Mouse (Mus musculus) forebrain, embryonic 10.5 days (tissue): ENCODE measurements around the gene Prkra. TPM values are rescaled to one million over a fixed set of nuclear protein-coding genes. Genes with fewer than 3 reads are reported as not detected.
"Not testable (repeated sequence)": the region's sequence is repeated elsewhere in the genome, so short reads cannot be mapped to it uniquely, and the experiment has no call there.

ENCODE experiments used
- DNase-seq: peaks from one replicate; pipeline ENCODE4 v3.0.0-alpha.2; 2017; ENCODE audit warnings: low spot score; ENCODE audit errors: extremely low spot score
- H3K27ac ChIP-seq: fragments of 300-500 bp; sonication (generic); 2 replicates; pipeline ENCODE4 v1.5.1; 2016; ENCODE audit warnings: mild to moderate bottlenecking
- H3K27me3 ChIP-seq: fragments of 300-500 bp; sonication (generic); 2 replicates; pipeline ENCODE4 v1.6.1; 2016; ENCODE audit warnings: mild to moderate bottlenecking; ENCODE audit not compliant: poor library complexity, severe bottlenecking
- H3K36me3 ChIP-seq: fragments of 300-500 bp; sonication (generic); replicated peaks from 2 replicates; pipeline ENCODE4 v1.6.1; 2016; ENCODE audit warnings: mild to moderate bottlenecking, moderate library complexity
- H3K4me1 ChIP-seq: fragments of 300-500 bp; sonication (generic); 2 replicates; pipeline ENCODE4 v1.6.1; 2016
- H3K4me3 ChIP-seq: fragments of 300-500 bp; sonication (generic); 2 replicates; pipeline ENCODE4 v1.5.1; 2016; ENCODE audit warnings: mild to moderate bottlenecking, moderate library complexity
- H3K9me3 ChIP-seq: fragments of 300-500 bp; sonication (generic); 2 replicates; pipeline ENCODE4 v1.6.1; 2016; ENCODE audit warnings: mild to moderate bottlenecking, moderate library complexity
- WGBS: fragments of 180-500 bp; shearing (Covaris S2); methylation state at CpG from one replicate; pipeline ENCODE4 v1.1.7; 2016; 5-methylcytosine and 5-hydroxymethylcytosine counted together
- polyA plus RNA-seq: library from polyadenylated mRNA; unstranded; fragments of >200 nt; fragmentation: Nextera tagmentation; extraction: Ambion mirVana; gene quantifications from 2 replicates; pipeline ENCODE4 v1.2.1, GENCODE M21; 2016

Prkra gene
- polyA plus RNA-seq, 1 experiment from 2014 or later = 79.6 TPM

DNA sequence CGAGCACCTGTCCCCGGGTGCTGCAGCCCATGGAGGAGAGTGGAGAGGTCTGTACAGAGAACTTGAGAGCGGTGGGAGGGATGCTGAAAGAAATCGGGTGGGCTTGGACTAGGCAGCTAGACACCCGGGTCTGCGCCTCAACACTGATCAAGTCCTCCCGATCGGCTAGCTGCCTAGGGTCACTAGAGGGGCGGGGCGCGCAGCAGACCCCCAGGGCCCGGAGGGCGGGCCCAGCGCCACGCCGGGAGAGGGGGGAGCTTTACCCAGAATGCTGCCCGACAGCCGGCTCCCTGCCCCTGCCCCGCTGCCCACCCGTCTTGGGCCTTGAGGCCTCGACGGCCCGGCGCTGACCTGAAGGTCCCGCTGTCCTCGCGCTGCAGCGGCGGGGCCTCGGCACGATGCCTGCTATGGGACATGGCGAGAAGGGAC lies 360 bp downstream of the Prkra start:
- no peak for DNase-seq
- Histone ChIP-seq H3K4me1 (peaks cover 22% of the 10 kb centered on the region), H3K36me3 (peaks cover 24% of the 10 kb centered on the region), H3K27ac (peak overlapping the region; percentile 95), H3K9me3 (no peaks in the 10 kb centered on the region), H3K27me3 (no peaks in the 10 kb centered on the region), H3K4me3 (peak overlapping the region; percentile 77)
- WGBS = 1% methylated on average over 32 of the region's 32 CpGs

DNA sequence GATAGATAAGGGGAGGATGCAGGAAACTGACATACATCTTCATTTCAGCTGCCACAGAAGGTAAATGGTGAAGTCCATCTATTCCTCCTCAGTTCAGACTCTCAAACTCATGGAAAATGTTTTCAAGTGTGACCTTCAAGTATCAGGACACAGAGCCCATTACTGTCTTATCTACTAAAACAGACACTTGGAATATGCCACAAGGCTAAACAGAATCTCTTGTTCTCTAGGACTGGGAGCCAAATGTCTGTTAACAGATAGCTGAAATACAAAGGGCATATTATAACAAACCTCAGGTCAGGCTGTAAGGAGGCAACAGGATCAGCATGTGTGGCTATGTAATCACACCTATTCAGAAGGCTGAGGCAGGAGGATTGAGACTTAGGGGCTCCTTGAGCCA lies 4.0 kb downstream of the Prkra start:
- no peaks in the 10 kb centered on the region for H3K9me3 ChIP-seq
- H3K4me3 ChIP-seq = no peak overlapping the region
- peaks cover 19% of the 10 kb centered on the region for H3K4me1 ChIP-seq
- H3K36me3 ChIP-seq = peaks cover 61% of the 10 kb centered on the region
- H3K27me3 ChIP-seq = no peaks in the 10 kb centered on the region
- no peak overlapping the region for H3K27ac ChIP-seq
- no peak for DNase-seq

DNA sequence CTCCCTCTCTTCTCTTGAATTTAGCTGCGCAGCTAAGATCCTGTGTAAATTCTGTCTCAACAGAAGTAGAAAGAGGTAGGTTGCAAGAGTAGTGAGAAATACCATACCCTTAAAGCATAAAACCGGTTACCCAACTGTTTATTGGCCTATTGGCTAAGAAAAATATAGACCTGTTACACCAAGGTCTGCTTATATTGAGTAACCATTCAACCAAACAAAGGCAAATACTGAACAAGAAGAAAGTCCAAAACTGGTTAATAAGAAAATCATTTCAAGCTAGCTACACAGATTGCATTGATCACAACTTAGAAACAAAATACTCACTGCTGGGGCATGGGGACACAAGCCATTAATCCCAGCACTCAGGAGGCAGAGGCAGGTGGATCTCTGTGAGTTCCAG lies 8.2 kb downstream of the Prkra start:
- Histone ChIP-seq H3K36me3 (peaks cover 98% of the 10 kb centered on the region), H3K27ac (no peak overlapping the region), H3K9me3 (no peaks in the 10 kb centered on the region), H3K27me3 (no peaks in the 10 kb centered on the region), H3K4me3 (no peak overlapping the region), H3K4me1 (no peaks in the 10 kb centered on the region)
- DNase-seq = no peak
- 93% methylated on average over 2 of the region's 2 CpGs for WGBS

DNA sequence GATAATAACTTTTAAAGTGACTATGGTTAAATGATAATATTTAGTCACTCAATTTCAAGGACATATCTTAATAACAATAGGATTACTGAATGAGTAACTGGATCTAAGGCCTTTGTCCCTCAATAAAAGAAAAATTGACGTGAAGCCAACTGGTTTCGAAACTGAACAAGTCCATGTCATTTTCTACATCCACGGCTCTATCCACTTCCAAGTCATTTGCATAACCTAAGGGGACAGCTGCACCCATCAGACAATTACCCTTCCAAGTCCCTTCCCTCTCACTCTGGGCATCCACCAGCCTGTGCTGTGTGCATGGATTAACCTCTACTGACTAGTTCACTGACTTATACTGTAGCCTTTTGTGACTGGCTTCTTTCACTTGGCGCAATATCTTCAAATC lies 16.2 kb downstream of the Prkra start:
- Histone ChIP-seq H3K27me3 (no peaks in the 10 kb centered on the region), H3K27ac (no peak overlapping the region), H3K36me3 (peaks cover 98% of the 10 kb centered on the region), H3K4me3 (no peak overlapping the region), H3K4me1 (no peaks in the 10 kb centered on the region), H3K9me3 (peaks cover 5% of the 10 kb centered on the region)
- DNase-seq = no peak
- WGBS = 95% methylated on average over 4 of the region's 4 CpGs

DNA sequence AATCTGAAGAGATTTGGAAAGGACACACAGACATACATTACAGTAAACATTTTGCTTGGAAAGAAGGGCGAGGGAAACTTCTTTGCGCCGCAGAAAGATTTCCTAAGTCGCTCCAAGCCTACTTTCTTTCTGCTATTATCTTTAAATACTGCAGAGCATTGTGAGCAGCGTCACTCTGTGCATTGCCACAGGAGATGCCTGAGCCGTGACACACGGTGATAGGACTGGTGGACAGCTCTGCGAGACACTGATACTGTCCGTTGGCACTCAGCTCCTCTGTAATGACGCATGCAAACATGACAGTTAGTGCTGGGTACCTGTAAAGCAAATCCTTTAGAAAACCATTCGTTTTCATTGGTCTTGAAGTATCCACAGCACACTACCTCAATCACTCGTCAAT lies 17.5 kb downstream of the Prkra start:
- 95% methylated on average over 12 of the region's 12 CpGs for WGBS
- Histone ChIP-seq H3K9me3 (peaks cover 18% of the 10 kb centered on the region), H3K4me3 (no peak overlapping the region), H3K4me1 (no peaks in the 10 kb centered on the region), H3K36me3 (peaks cover 98% of the 10 kb centered on the region), H3K27me3 (no peaks in the 10 kb centered on the region), H3K27ac (no peak overlapping the region)
- no peak for DNase-seq

DNA sequence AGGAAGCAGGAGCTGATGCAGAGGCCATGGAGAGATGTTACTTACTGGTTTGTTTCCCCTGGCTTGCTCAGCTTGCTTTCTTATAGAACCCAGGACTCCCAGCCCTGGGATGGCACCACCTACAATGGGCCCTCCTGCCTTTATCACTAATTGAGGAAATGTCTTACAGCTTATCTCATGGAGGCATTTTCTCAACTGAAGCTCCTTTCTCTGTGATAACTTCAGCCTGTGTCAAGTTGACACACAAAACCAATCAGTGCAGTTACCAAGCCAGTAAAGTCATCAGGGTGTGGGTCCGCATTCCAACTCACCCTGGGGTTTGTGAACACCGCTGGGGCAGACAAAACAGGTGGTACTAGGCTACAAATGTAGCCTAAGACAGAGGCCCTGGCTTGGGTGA lies 25.5 kb downstream of the Prkra start:
- H3K4me3 ChIP-seq, DNase-seq, H3K4me1 ChIP-seq, H3K27ac ChIP-seq, H3K27me3 ChIP-seq: not testable (repeated sequence)
- H3K9me3 ChIP-seq = peaks cover 21% of the 10 kb centered on the region
- peaks cover 51% of the 10 kb centered on the region for H3K36me3 ChIP-seq
- 86% methylated on average over 2 of the region's 2 CpGs for WGBS

DNA sequence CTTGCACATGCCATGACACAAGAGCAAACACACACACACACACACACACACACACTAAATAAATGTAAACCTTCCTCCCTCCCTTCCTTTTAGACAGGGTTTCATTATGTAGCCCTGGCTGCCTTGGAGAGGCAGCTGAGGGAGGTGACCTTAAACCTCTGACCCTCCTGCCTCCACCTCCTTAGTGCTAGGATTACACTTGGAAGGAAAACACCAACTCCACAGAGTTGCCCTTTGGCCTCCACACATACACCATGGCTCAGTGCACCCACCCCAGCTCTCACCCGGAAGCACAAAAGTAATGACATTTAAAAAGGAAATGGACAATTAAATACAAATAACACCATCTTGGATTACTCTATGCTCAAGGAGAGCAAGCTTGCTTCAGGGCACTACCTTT lies 26.1 kb downstream of the Prkra start:
- Histone ChIP-seq H3K27me3 (no peaks in the 10 kb centered on the region), H3K4me1 (no peaks in the 10 kb centered on the region), H3K27ac (no peak overlapping the region), H3K36me3 (peaks cover 45% of the 10 kb centered on the region), H3K4me3 (no peak overlapping the region), H3K9me3 (peaks cover 17% of the 10 kb centered on the region)
- 80% methylated on average over 1 of the region's 1 CpGs for WGBS
- no peak for DNase-seq

DNA sequence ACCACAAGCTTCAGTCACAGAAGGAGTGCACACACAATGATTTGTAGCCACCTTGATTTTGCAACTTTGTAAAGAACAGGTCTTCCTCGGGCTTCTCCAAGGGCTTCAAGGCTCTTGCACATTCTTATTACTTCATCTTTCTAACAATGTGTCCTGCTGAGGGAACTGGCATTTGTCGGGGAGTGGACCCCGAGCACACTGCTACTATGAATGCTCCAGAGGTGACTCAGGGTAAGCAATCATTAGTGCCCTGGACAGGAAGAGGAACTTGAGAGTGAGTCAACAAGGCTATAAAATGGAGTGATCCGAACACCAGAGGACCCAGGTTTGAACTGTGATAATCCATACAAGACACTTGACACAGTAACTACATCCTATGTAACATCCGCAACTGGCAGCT lies 27.6 kb downstream of the Prkra start:
- Histone ChIP-seq H3K36me3 (peaks cover 29% of the 10 kb centered on the region), H3K4me1 (no peaks in the 10 kb centered on the region), H3K27me3 (no peaks in the 10 kb centered on the region), H3K27ac (no peak overlapping the region), H3K9me3 (peaks cover 2% of the 10 kb centered on the region), H3K4me3 (no peak overlapping the region)
- no peak for DNase-seq
- 94% methylated on average over 5 of the region's 5 CpGs for WGBS

DNA sequence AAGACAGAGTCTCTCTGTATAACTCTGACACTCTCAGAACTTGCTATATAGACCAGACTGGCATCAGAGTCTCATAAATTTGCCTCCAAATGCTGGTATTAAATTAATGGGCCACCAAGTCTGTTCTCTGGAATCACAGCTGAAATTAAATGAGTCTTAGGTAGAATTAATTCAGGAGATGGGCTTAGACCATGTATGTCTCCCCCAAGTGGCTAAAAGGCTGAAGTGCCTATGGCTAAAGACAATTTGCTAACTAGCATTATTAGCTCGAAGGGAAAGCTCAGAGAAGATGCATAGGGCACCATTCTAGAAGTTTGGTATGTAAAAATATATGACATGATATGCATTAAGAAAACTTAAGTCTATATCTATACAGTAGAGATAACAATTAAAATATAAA lies 29.7 kb downstream of the Prkra start:
- H3K4me1 ChIP-seq = no peaks in the 10 kb centered on the region
- DNase-seq = no peak
- WGBS = 59% methylated on average over 1 of the region's 1 CpGs
- no peaks in the 10 kb centered on the region for H3K27me3 ChIP-seq
- no peak overlapping the region for H3K27ac ChIP-seq
- H3K9me3 ChIP-seq = no peaks in the 10 kb centered on the region
- H3K4me3 ChIP-seq = no peak overlapping the region
- H3K36me3 ChIP-seq = peaks cover 8% of the 10 kb centered on the region

DNA sequence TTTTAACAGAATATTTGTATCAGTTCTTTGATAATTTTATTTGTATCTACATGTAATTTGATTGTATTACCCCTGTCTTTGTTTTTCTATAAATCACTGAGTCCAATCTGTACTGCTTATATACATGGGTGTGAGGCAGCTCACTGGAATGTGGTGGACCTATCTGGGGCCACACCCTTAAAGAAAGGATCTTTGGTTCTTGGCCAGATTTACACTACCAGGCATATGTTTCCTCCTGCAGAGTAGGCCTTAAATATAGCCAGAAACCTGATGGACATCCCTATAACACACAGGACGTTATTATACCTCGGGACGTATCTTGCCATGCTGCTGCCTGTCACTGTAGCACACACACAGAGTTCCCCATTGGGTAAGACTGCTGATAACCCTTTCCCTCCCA lies 35.8 kb downstream of the Prkra start:
- Histone ChIP-seq H3K27ac (no peak overlapping the region), H3K4me1 (no peaks in the 10 kb centered on the region), H3K4me3 (no peak overlapping the region), H3K27me3 (no peaks in the 10 kb centered on the region), H3K36me3 (no peaks in the 10 kb centered on the region), H3K9me3 (no peaks in the 10 kb centered on the region)
- DNase-seq = no peak
- WGBS = 95% methylated on average over 3 of the region's 3 CpGs

DNA sequence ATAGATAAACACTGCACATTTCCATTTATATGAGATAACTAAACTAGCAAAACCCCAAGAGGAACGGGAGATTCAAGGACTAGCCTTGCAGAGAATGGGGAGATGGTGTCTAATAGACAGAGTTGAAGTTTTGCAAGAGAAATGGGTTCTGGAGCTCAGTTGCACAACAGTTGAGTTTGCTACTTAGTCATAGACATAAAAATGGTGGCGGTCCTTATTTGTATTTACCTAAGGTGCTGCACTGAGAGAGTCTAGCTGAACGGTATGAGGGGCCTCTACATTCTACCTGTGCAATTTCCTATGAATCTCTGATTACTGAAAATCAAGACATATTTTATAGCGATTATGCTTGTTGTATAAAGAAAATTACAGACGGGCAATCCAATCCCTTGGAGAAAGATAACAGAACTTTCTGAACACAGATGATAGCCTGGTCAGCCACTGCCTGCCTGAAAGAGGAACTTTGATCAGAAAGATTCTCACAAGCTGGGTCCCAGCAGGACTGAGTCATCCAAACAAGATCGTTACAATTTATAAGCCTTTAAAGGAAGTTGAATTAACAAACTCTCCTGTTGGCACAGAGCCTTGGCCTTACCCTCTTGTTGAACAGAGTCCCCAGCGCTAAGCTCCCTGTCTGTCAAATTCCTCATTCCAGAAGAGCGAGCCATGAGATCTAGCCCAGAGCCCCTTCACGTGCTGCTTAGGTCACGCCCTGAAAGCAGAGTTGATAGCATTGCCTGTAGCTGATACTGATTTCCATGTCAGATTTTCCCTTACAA lies 37.3 kb downstream of the Prkra start:
- no peak overlapping the region for H3K27ac ChIP-seq
- no peaks in the 10 kb centered on the region for H3K9me3 ChIP-seq
- no peaks in the 10 kb centered on the region for H3K27me3 ChIP-seq
- no peaks in the 10 kb centered on the region for H3K4me1 ChIP-seq
- no peak overlapping the region for H3K4me3 ChIP-seq
- no peaks in the 10 kb centered on the region for H3K36me3 ChIP-seq
- 89% methylated on average over 10 of the region's 10 CpGs for WGBS
- DNase-seq = no peak

DNA sequence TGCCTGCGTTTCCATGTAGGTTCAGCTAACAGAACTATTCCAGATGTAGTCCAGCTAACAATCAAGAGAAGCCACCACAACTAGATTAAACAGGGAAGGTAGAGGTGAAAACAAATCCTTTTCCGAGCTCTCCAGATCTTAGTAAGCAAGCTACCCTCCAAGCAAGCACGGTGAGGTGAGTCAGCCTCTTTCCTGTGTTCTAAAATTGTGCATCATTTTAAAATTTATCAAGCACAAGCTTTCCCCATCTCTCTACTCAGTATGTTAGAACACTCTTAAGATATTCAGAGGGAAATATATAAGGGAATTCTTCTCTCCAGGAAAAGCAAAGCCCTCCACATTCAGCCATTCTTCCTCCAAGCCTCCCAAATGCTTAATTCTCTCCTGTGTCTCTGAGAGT lies 41.1 kb downstream of the Prkra start:
- H3K27ac ChIP-seq = no peak overlapping the region
- WGBS = 91% methylated on average over 3 of the region's 3 CpGs

DNA sequence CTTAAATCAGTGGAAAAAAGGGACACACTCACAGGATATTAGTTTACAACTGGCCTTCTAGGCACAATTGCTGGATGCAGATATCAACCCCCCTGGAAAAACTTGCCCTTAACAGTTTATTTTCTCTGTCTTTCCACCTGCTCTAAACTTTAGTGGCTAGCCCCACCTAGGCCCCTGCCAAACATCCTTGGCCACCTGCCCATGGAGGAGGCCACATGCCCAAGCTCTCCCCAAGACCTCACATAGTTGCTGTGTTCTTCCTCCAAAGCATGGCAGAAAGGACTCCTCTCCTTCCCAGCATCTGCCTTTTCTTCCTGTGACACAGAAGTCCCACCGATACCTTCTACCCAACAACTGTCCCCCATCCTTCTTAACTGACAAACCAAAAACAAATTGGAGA lies 45.6 kb downstream of the Prkra start:
- H3K27me3 ChIP-seq = no peaks in the 10 kb centered on the region
- no peaks in the 10 kb centered on the region for H3K36me3 ChIP-seq
- WGBS = 89% methylated on average over 1 of the region's 1 CpGs
- no peak for DNase-seq
- no peaks in the 10 kb centered on the region for H3K9me3 ChIP-seq
- H3K27ac ChIP-seq = no peak overlapping the region
- no peak overlapping the region for H3K4me3 ChIP-seq
- H3K4me1 ChIP-seq = no peaks in the 10 kb centered on the region

More for the DNA sequence above, 41.1 kb downstream of the Prkra start:
- DNase-seq = no peak
- Histone ChIP-seq H3K4me1 (no peaks in the 10 kb centered on the region), H3K9me3 (no peaks in the 10 kb centered on the region), H3K4me3 (no peak overlapping the region), H3K36me3 (no peaks in the 10 kb centered on the region), H3K27me3 (no peaks in the 10 kb centered on the region)

DNA sequence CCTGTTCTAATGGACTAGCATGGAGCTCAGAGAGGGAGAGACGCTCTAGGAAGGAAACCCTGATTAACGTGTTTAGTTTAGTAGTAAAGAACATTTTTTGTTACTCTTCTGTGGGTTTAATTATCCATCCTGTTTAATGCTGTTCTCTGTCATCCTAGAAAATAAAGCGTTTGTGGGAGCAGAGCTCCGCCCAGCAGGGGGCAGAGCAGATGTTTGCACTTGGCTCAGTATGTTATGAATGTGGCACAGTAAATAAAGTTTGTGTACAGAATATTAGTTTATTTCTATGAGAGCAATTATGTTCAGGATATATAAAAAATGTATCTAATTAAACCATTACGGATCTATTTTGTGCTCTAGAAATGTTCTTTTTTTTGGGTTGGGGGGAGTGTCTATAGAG lies 48.6 kb downstream of the Prkra start:
- WGBS = 82% methylated on average over 5 of the region's 5 CpGs
- Histone ChIP-seq H3K4me3 (no peak overlapping the region), H3K4me1 (peaks cover 5% of the 10 kb centered on the region; the same call in 1 of the 2 replicates), H3K36me3 (no peaks in the 10 kb centered on the region), H3K27me3 (no peaks in the 10 kb centered on the region), H3K27ac (no peak overlapping the region), H3K9me3 (no peaks in the 10 kb centered on the region)
- no peak for DNase-seq
